Mouse (Mus musculus): ENCODE data around the gene Gm29049. TPM values are rescaled to one million over a fixed set of nuclear protein-coding genes. Genes with fewer than 3 reads are reported as not detected.
"Not testable (repeated sequence)": the region's sequence is repeated elsewhere in the genome, so short reads cannot be mapped to it uniquely, and the experiment has no call there.

Gm29049 gene
- polyA plus RNA-seq (2016; fragmentation: Nextera tagmentation; extraction: Ambion mirVana), result not detected in 2 replicates

DNA sequence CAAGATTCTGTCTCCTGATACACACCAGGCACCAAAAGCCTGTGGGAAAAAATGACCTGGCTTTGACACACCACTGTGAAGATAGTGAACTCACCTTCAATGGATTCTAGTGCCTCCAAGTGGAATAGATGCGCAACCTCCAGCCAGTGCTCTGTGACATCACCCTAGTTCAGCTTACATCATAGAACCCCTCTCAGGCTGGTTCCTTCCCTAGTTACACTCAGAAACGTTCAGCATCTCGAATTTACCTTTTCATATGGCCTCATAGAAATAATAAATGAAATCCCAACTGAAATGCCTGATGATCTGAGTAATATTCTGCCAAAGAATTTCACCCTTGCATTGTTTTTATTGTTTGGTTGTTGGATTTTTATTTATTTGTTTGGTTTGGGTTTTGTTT, at the start of gene Gm29049:
Gm29049 (minus strand) TSS at position 101 of the 400 bp plus-strand sequence.
- WGBS (ENCODE audit: insufficient replicate concordance), result 35% methylated on average over 2 of the region's 3 CpGs
- ATAC-seq, result not testable (repeated sequence)

More for the DNA sequence above, at the start of gene Gm29049:
- H3K4me3 ChIP-seq; H3K9ac ChIP-seq; H3K4me2 ChIP-seq; H3K4me1 ChIP-seq; H3K27ac ChIP-seq; H3K36me3 ChIP-seq; H3K9me3 ChIP-seq (replicated peaks); H3K27me3 ChIP-seq (replicated peaks): not testable (repeated sequence)

Other genes starting within 250 kb of the Gm29049 start
- not detected in 2 replicates for gene Gm20825, start 74.3 kb upstream of the Gm29049 start, polyA plus RNA-seq (2016; fragmentation: Nextera tagmentation; extraction: Ambion mirVana)